Mouse (Mus musculus) retina, adult 2 months (tissue): ENCODE measurements at regions not wholly inside any gene's neighbourhood (a gene's known extent, or its start where the extent isn't known, plus 50 kb on each side); places are given as distances from the start of the nearest gene placed in this dataset.
A peak's percentile ranks its signal among the peaks of the same experiment; 100 is the strongest.
"Not testable (repeated sequence)": the region's sequence is repeated elsewhere in the genome, so short reads cannot be mapped to it uniquely, and the experiment has no call there.

Experiments
- DNase-seq: peaks from one replicate; pipeline ENCODE4 v3.0.0-alpha.2; 2012; ENCODE audit warnings: low read depth, low spot score

- DNase-seq: peak; percentile 28
These were observed 69.9 kb upstream of the Zfp825 start for GRCm38 (mm10) chr13:74563483-74564330.

GRCm38 (mm10) chr13:74564331-74564727, 70.5 kb upstream of the Zfp825 start:
- not testable (repeated sequence) for DNase-seq

- DNase-seq: not testable (repeated sequence)
These were observed 69.4 kb upstream of the Erap1 start for GRCm38 (mm10) chr13:74569967-74570366.
